Mouse (Mus musculus): ENCODE data around the gene Map7d1. TPM values are rescaled to one million over a fixed set of nuclear protein-coding genes. Genes with fewer than 3 reads are reported as not detected.
"Not testable (repeated sequence)": the region's sequence is repeated elsewhere in the genome, so short reads cannot be mapped to it uniquely, and the experiment has no call there.

Gene Map7d1
- polyA plus RNA-seq, 1 experiment from 2014 or later, result 63.2 TPM

DNA sequence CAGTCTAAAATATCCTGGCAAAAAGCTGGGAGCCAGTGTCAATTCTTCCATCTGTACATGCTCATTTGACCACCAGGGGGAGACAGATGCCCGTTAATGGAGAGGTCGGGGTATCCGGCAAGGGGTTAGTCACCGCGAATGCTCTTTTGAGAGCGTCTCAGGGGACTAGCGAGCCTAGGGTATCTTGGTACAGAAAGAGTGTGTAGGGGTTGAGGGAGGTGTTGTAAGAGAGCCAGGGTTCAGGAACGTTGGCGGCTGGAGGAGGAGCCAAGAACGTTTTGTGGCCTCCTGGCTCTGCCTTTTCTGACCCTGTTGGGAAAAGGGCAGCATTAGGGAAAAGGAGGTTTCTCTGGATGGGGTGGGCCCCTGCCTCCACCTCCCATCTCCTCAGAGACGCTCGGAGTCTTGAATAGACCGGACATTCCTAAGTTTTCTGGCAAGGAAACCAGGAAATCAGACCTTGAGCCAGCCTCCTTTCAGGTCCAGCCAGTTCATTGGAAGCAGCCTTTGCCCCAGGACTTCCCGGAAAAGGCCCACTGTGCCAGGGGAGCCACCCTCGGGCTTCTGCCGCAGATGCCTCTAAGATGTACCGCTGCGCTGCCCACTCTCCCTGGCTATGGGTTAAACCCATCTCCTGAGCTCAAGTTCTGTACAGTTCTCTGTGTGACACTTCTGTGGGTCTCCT, 28.9 kb downstream of the Map7d1 start:
- peak; percentile 89 for DNase-seq (ENCODE audit: low spot score)

DNA sequence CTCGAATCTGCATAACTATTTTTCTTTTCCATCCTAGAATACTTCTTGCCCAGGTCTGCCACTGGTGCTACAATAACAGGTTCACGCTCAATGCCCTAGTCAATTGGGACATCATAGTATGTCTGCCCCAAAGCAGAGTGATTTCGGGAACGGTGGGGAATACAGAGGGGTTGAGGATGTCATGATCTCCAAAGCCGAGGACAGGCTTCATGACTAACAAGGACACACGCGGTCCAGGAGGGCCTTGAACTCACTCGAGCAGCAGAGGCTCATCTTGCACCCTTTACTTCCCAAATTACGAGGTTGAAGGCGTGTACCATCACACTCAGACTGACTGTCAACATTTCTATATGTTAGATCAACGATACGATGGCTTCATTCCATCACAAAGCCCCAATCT, 29.5 kb downstream of the Map7d1 start:
- no peak for DNase-seq (ENCODE audit: low spot score)
- no peak overlapping the region for H3K4me3 ChIP-seq

More for the DNA sequence above, 28.9 kb downstream of the Map7d1 start:
- H3K9me3 ChIP-seq (replicated peaks), result no peaks in the 10 kb centered on the region
- H3K27ac ChIP-seq, result peak overlapping the region; percentile 62
- no peaks in the 10 kb centered on the region for H3K27me3 ChIP-seq (ENCODE audit: low read depth, poor library complexity, severe bottlenecking)
- H3K4me3 ChIP-seq, result peak overlapping the region; percentile 37
- peaks cover 25% of the 10 kb centered on the region for H3K36me3 ChIP-seq
- H3K4me1 ChIP-seq, result peaks cover 30% of the 10 kb centered on the region
- WGBS, result 12% methylated on average over 18 of the region's 18 CpGs

DNA sequence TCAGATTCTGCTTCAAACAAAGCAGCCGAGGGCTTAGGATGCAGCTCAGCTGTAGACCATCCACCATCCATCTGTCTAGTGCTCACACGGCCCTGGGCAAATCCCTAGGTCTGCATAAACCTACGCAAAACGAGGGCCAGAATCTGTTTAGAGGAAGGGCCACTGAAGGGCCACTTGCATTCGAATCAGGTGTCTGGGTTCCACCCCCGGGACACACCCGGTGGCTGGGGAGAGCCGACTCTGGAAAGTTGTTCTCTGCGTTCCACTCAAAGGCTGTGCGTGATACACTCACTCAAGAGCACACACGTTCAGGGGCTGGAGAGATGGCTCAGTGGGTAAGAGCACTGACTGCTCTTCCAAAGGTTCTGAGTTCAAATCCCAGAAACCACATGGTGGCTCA, 33.5 kb downstream of the Map7d1 start:
- 91% methylated on average over 11 of the region's 11 CpGs for WGBS
- Histone ChIP-seq H3K36me3 (no peaks in the 10 kb centered on the region), H3K27me3 (ENCODE audit: low read depth, poor library complexity, severe bottlenecking) (no peaks in the 10 kb centered on the region), H3K27ac (no peak overlapping the region), H3K4me1 (peaks cover 6% of the 10 kb centered on the region), H3K9me3 (replicated peaks) (no peaks in the 10 kb centered on the region), H3K4me3 (no peak overlapping the region)
- no peak for DNase-seq (ENCODE audit: low spot score)

More for the DNA sequence above, 29.5 kb downstream of the Map7d1 start:
- H3K27ac ChIP-seq, result no peak overlapping the region
- H3K36me3 ChIP-seq, result peaks cover 19% of the 10 kb centered on the region
- WGBS, result 57% methylated on average over 12 of the region's 12 CpGs
- peaks cover 28% of the 10 kb centered on the region for H3K4me1 ChIP-seq
- H3K27me3 ChIP-seq (ENCODE audit: low read depth, poor library complexity, severe bottlenecking), result no peaks in the 10 kb centered on the region
- no peaks in the 10 kb centered on the region for H3K9me3 ChIP-seq (replicated peaks)

GRCm38 (mm10) chr4:126220045-126220444, 36.1 kb downstream of the Map7d1 start:
- Histone ChIP-seq H3K4me1 (no peaks in the 10 kb centered on the region), H3K4me3 (no peak overlapping the region), H3K36me3 (no peaks in the 10 kb centered on the region), H3K27me3 (ENCODE audit: low read depth, poor library complexity, severe bottlenecking) (no peaks in the 10 kb centered on the region), H3K9me3 (replicated peaks) (no peaks in the 10 kb centered on the region), H3K27ac (no peak overlapping the region)
- DNase-seq (ENCODE audit: low spot score), result no peak
- WGBS, result 95% methylated on average over 10 of the region's 10 CpGs

- not testable (repeated sequence) for H3K27me3 ChIP-seq (ENCODE audit: low read depth, poor library complexity, severe bottlenecking); H3K4me3 ChIP-seq; H3K4me1 ChIP-seq; DNase-seq (ENCODE audit: low spot score); H3K27ac ChIP-seq; H3K36me3 ChIP-seq; H3K9me3 ChIP-seq (replicated peaks)
- WGBS, result 62% methylated on average over 3 of the region's 3 CpGs
Observed at GRCm38 (mm10) chr4:126219540-126219939, 36.6 kb downstream of the Map7d1 start.

- Histone ChIP-seq H3K36me3 (no peaks in the 10 kb centered on the region), H3K9me3 (replicated peaks) (no peaks in the 10 kb centered on the region), H3K4me1 (no peaks in the 10 kb centered on the region), H3K4me3 (no peak overlapping the region), H3K27me3 (ENCODE audit: low read depth, poor library complexity, severe bottlenecking) (no peaks in the 10 kb centered on the region), H3K27ac (no peak overlapping the region)
- 86% methylated on average over 6 of the region's 6 CpGs for WGBS
- DNase-seq (ENCODE audit: low spot score), result no peak
Observed at GRCm38 (mm10) chr4:126217771-126218170, 38.4 kb downstream of the Map7d1 start.

DNA sequence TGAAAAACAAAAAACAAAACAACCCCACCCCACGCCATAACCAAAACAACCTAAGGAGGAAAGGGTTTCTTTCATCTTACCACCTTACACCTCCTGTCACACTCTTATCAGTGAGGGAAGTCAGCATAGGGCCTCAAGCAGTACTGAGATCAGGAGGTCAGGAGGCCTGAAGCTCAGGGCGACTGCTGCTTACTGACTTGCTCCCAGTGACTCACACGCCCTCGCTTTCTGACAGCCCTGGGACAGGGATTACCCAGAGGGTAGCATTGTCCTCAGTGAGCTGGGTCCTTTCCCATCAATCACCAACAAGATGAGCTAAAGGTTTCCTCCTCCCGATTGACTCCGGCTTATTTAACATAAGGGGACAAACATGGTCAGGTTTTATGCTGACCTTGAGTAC, 49.1 kb downstream of the Map7d1 start:
- WGBS, result 63% methylated on average over 6 of the region's 6 CpGs
- no peaks in the 10 kb centered on the region for H3K9me3 ChIP-seq (replicated peaks)
- no peaks in the 10 kb centered on the region for H3K27me3 ChIP-seq (ENCODE audit: low read depth, poor library complexity, severe bottlenecking)
- H3K4me3 ChIP-seq, result no peak overlapping the region
- no peak overlapping the region for H3K27ac ChIP-seq
- peaks cover 19% of the 10 kb centered on the region for H3K4me1 ChIP-seq
- no peak for DNase-seq (ENCODE audit: low spot score)
- no peaks in the 10 kb centered on the region for H3K36me3 ChIP-seq

GRCm38 (mm10) chr4:126205386-126205785, 50.8 kb downstream of the Map7d1 start:
- no peak overlapping the region for H3K27ac ChIP-seq
- no peak overlapping the region for H3K4me3 ChIP-seq
- H3K27me3 ChIP-seq (ENCODE audit: low read depth, poor library complexity, severe bottlenecking), result no peaks in the 10 kb centered on the region
- H3K36me3 ChIP-seq, result peaks cover 5% of the 10 kb centered on the region
- no peaks in the 10 kb centered on the region for H3K9me3 ChIP-seq (replicated peaks)
- peaks cover 28% of the 10 kb centered on the region for H3K4me1 ChIP-seq
- DNase-seq (ENCODE audit: low spot score), result no peak
- 81% methylated on average over 1 of the region's 1 CpGs for WGBS

DNA sequence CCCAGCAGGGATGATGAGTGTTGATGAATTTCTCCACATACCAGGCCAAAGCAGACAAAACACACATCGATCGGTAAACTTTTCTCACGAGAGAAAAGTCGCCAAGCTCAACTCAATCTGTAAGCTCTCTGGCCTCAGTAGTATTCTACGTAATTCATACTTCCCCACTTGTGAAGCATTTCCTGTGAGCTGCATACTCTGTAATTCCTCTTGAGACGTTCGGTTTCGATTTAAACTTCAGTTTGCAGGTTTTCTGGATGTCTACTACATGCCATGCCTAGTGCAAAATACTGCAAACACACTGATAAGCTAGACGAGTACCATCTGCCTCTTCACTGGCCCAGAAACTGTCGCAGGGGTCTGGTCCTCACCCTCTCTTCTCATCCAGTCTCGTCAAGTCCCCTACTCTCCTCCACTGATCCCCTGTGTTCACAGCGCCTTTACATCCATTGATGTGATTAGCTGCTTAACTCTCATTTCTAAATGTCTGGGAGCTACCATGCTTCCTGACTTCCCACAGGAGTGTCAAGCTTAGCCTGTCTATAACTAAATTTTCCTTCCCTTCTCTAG, 51.4 kb downstream of the Map7d1 start:
- DNase-seq (ENCODE audit: low spot score), result no peak
- 90% methylated on average over 12 of the region's 12 CpGs for WGBS

GRCm38 (mm10) chr4:126204016-126204415, 52.1 kb downstream of the Map7d1 start:
- DNase-seq (ENCODE audit: low spot score), result no peak
- peaks cover 19% of the 10 kb centered on the region for H3K36me3 ChIP-seq
- peaks cover 37% of the 10 kb centered on the region for H3K4me1 ChIP-seq
- 78% methylated on average over 8 of the region's 8 CpGs for WGBS
- H3K9me3 ChIP-seq (replicated peaks), result no peaks in the 10 kb centered on the region
- H3K27me3 ChIP-seq (ENCODE audit: low read depth, poor library complexity, severe bottlenecking), result no peaks in the 10 kb centered on the region
- no peak overlapping the region for H3K4me3 ChIP-seq
- H3K27ac ChIP-seq, result peak overlapping the region; percentile 97

More for the DNA sequence above, 51.4 kb downstream of the Map7d1 start:
- Histone ChIP-seq H3K4me3 (no peak overlapping the region), H3K9me3 (replicated peaks) (no peaks in the 10 kb centered on the region), H3K36me3 (peaks cover 11% of the 10 kb centered on the region), H3K27ac (no peak overlapping the region; the same call in 1 of the 2 replicates), H3K27me3 (ENCODE audit: low read depth, poor library complexity, severe bottlenecking) (no peaks in the 10 kb centered on the region), H3K4me1 (peaks cover 34% of the 10 kb centered on the region)

GRCm38 (mm10) chr4:126203336-126203895, 52.7 kb downstream of the Map7d1 start:
- Histone ChIP-seq H3K27me3 (ENCODE audit: low read depth, poor library complexity, severe bottlenecking) (no peaks in the 10 kb centered on the region), H3K4me1 (peaks cover 37% of the 10 kb centered on the region), H3K36me3 (peaks cover 20% of the 10 kb centered on the region), H3K4me3 (peak overlapping the region; percentile 81), H3K27ac (peak overlapping the region; percentile 97), H3K9me3 (replicated peaks) (no peaks in the 10 kb centered on the region)
- WGBS, result 76% methylated on average over 10 of the region's 10 CpGs
- DNase-seq (ENCODE audit: low spot score), result no peak

- Histone ChIP-seq H3K36me3 (peaks cover 26% of the 10 kb centered on the region), H3K4me1 (peaks cover 37% of the 10 kb centered on the region), H3K27ac (peak within 1 kb of the TSS; percentile 97), H3K9me3 (replicated peaks) (no peaks in the 10 kb centered on the region), H3K4me3 (peak within 1 kb of the TSS; percentile 81), H3K27me3 (ENCODE audit: low read depth, poor library complexity, severe bottlenecking) (no peaks in the 10 kb centered on the region)
- DNase-seq (ENCODE audit: low spot score), result peak; percentile 99
- WGBS, result under 1% methylated on average over 75 of the region's 75 CpGs
Observed at GRCm38 (mm10) chr4:126202303-126203181, 53.6 kb downstream of the Map7d1 start, which contains the start of gene Thrap3. Thrap3 (minus strand) TSS chr4:126202760.
